Mouse (Mus musculus): ENCODE measurements around the gene 1700093K21Rik. TPM values are rescaled to one million over a fixed set of nuclear protein-coding genes. Genes with fewer than 3 reads are reported as not detected.
"Not testable (repeated sequence)": the region's sequence is repeated elsewhere in the genome, so short reads cannot be mapped to it uniquely, and the experiment has no call there.

The 1700093K21Rik gene
- polyA plus RNA-seq (2014; fragmentation: Nextera tagmentation; extraction: Ambion mirVana), result not detected in 2 replicates

- Histone ChIP-seq H3K9ac (ENCODE audit: low read length) (no peak within 1 kb of the TSS), H3K27ac (ENCODE audit: low read depth, low read length) (no peak within 1 kb of the TSS)
Observed at GRCm38 (mm10) chr11:23520473-23521205, at the start of gene 1700093K21Rik. Gene 1700093K21Rik, minus strand, starts transcription at chr11:23521155.

GRCm38 (mm10) chr11:23570130-23570529 is 49.2 kb upstream of the 1700093K21Rik start:
- H3K4me1 ChIP-seq (ENCODE audit: control insufficient read depth, insufficient read depth, low read length), result no peaks in the 10 kb centered on the region
- DNase-seq (ENCODE audit: low spot score, missing footprints), result no peak
- no peaks in the 10 kb centered on the region for H3K27me3 ChIP-seq (ENCODE audit: control insufficient read depth, insufficient read depth, low read length)
- H3K4me3 ChIP-seq (ENCODE audit: low read depth, low read length), result no peak overlapping the region
- 0 out of 2 replicates have a peak, but pooled peaks cover 3% of the 10 kb centered on the region for H3K36me3 ChIP-seq (ENCODE audit: control insufficient read depth, insufficient read depth, low read length)
- H3K4me2 ChIP-seq, result no peak overlapping the region
- H3K9ac ChIP-seq (ENCODE audit: low read length), result no peak overlapping the region
- ATAC-seq (ENCODE audit: low FRiP score), result no peak
- 91% methylated on average over 7 of the region's 7 CpGs for WGBS
- H3K27ac ChIP-seq (ENCODE audit: low read depth, low read length), result no peak overlapping the region
- H3K9me3 ChIP-seq (ENCODE audit: control insufficient read depth, low read length), result no peaks in the 10 kb centered on the region

More at GRCm38 (mm10) chr11:23520473-23521205, at the start of gene 1700093K21Rik:
- H3K9me3 ChIP-seq (ENCODE audit: control insufficient read depth, low read length), result no peaks in the 10 kb centered on the region
- no peak within 1 kb of the TSS for H3K4me3 ChIP-seq (ENCODE audit: low read depth, low read length)
- no peaks in the 10 kb centered on the region for H3K27me3 ChIP-seq (ENCODE audit: control insufficient read depth, insufficient read depth, low read length)
- H3K4me2 ChIP-seq, result no peak within 1 kb of the TSS
- no peak for DNase-seq (ENCODE audit: low spot score, missing footprints)
- no peak for ATAC-seq (ENCODE audit: low FRiP score)
- 32% methylated on average over 5 of the region's 5 CpGs for WGBS
- H3K4me1 ChIP-seq (ENCODE audit: control insufficient read depth, insufficient read depth, low read length), result no peaks in the 10 kb centered on the region
- H3K36me3 ChIP-seq (ENCODE audit: control insufficient read depth, insufficient read depth, low read length), result no peaks in the 10 kb centered on the region

GRCm38 (mm10) chr11:23565761-23566160 is 44.8 kb upstream of the 1700093K21Rik start:
- Histone ChIP-seq H3K9ac (ENCODE audit: low read length) (no peak overlapping the region), H3K9me3 (ENCODE audit: control insufficient read depth, low read length) (no peaks in the 10 kb centered on the region), H3K4me2 (no peak overlapping the region), H3K27me3 (ENCODE audit: control insufficient read depth, insufficient read depth, low read length) (no peaks in the 10 kb centered on the region), H3K4me1 (ENCODE audit: control insufficient read depth, insufficient read depth, low read length) (no peaks in the 10 kb centered on the region), H3K36me3 (ENCODE audit: control insufficient read depth, insufficient read depth, low read length) (0 out of 2 replicates have a peak, but pooled peaks cover 2% of the 10 kb centered on the region), H3K27ac (ENCODE audit: low read depth, low read length) (no peak overlapping the region), H3K4me3 (ENCODE audit: low read depth, low read length) (no peak overlapping the region)
- 54% methylated on average over 6 of the region's 6 CpGs for WGBS
- DNase-seq (ENCODE audit: low spot score, missing footprints) (peak; percentile 96), ATAC-seq (ENCODE audit: low FRiP score) (peak; percentile 68; the same call in 1 of the 2 replicates)

GRCm38 (mm10) chr11:23557039-23557630 is 36.2 kb upstream of the 1700093K21Rik start:
- 61% methylated on average over 6 of the region's 6 CpGs for WGBS
- Histone ChIP-seq H3K4me3 (ENCODE audit: low read depth, low read length) (no peak overlapping the region), H3K9ac (ENCODE audit: low read length) (no peak overlapping the region), H3K4me1 (ENCODE audit: control insufficient read depth, insufficient read depth, low read length) (no peaks in the 10 kb centered on the region), H3K27me3 (ENCODE audit: control insufficient read depth, insufficient read depth, low read length) (no peaks in the 10 kb centered on the region), H3K36me3 (ENCODE audit: control insufficient read depth, insufficient read depth, low read length) (no peaks in the 10 kb centered on the region), H3K9me3 (ENCODE audit: control insufficient read depth, low read length) (no peaks in the 10 kb centered on the region), H3K4me2 (no peak overlapping the region), H3K27ac (ENCODE audit: low read depth, low read length) (no peak overlapping the region)
- no peak for DNase-seq (ENCODE audit: low spot score, missing footprints)
- ATAC-seq (ENCODE audit: low FRiP score), result no peak

GRCm38 (mm10) chr11:23537446-23537845 is 16.5 kb upstream of the 1700093K21Rik start:
- no peak overlapping the region for H3K27ac ChIP-seq (ENCODE audit: low read depth, low read length)
- no peaks in the 10 kb centered on the region for H3K4me1 ChIP-seq (ENCODE audit: control insufficient read depth, insufficient read depth, low read length)
- H3K9me3 ChIP-seq (ENCODE audit: control insufficient read depth, low read length), result no peaks in the 10 kb centered on the region
- no peaks in the 10 kb centered on the region for H3K36me3 ChIP-seq (ENCODE audit: control insufficient read depth, insufficient read depth, low read length)
- WGBS, result 90% methylated on average over 2 of the region's 2 CpGs
- H3K9ac ChIP-seq (ENCODE audit: low read length), result no peak overlapping the region
- ATAC-seq (ENCODE audit: low FRiP score) (no peak), DNase-seq (ENCODE audit: low spot score, missing footprints) (no peak)
- no peak overlapping the region for H3K4me3 ChIP-seq (ENCODE audit: low read depth, low read length)
- H3K4me2 ChIP-seq, result no peak overlapping the region
- H3K27me3 ChIP-seq (ENCODE audit: control insufficient read depth, insufficient read depth, low read length), result no peaks in the 10 kb centered on the region

GRCm38 (mm10) chr11:23518981-23519380 is 2.0 kb downstream of the 1700093K21Rik start:
- no peaks in the 10 kb centered on the region for H3K9me3 ChIP-seq (ENCODE audit: control insufficient read depth, low read length)
- ATAC-seq (ENCODE audit: low FRiP score) (no peak), DNase-seq (ENCODE audit: low spot score, missing footprints) (peak; percentile 78)
- H3K9ac ChIP-seq (ENCODE audit: low read length), result no peak overlapping the region
- 79% methylated on average over 3 of the region's 3 CpGs for WGBS
- no peaks in the 10 kb centered on the region for H3K27me3 ChIP-seq (ENCODE audit: control insufficient read depth, insufficient read depth, low read length)
- H3K36me3 ChIP-seq (ENCODE audit: control insufficient read depth, insufficient read depth, low read length), result no peaks in the 10 kb centered on the region
- H3K4me3 ChIP-seq (ENCODE audit: low read depth, low read length), result no peak overlapping the region
- H3K4me1 ChIP-seq (ENCODE audit: control insufficient read depth, insufficient read depth, low read length), result no peaks in the 10 kb centered on the region
- H3K27ac ChIP-seq (ENCODE audit: low read depth, low read length), result no peak overlapping the region
- no peak overlapping the region for H3K4me2 ChIP-seq

- H3K27ac ChIP-seq (ENCODE audit: low read depth, low read length), result no peak overlapping the region
- H3K4me2 ChIP-seq, result no peak overlapping the region
- H3K36me3 ChIP-seq (ENCODE audit: control insufficient read depth, insufficient read depth, low read length), result no peaks in the 10 kb centered on the region
- H3K27me3 ChIP-seq (ENCODE audit: control insufficient read depth, insufficient read depth, low read length), result no peaks in the 10 kb centered on the region
- H3K4me1 ChIP-seq (ENCODE audit: control insufficient read depth, insufficient read depth, low read length), result 0 out of 2 replicates have a peak, but pooled peaks cover 2% of the 10 kb centered on the region
- DNase-seq (ENCODE audit: low spot score, missing footprints) (peak; percentile 64), ATAC-seq (ENCODE audit: low FRiP score) (no peak)
- H3K9ac ChIP-seq (ENCODE audit: low read length), result no peak overlapping the region
- 78% methylated on average over 2 of the region's 2 CpGs for WGBS
- H3K9me3 ChIP-seq (ENCODE audit: control insufficient read depth, low read length), result no peaks in the 10 kb centered on the region
- H3K4me3 ChIP-seq (ENCODE audit: low read depth, low read length), result no peak overlapping the region
Observed at GRCm38 (mm10) chr11:23515315-23515714, 5.6 kb downstream of the 1700093K21Rik start.

- not testable (repeated sequence) for H3K9ac ChIP-seq (ENCODE audit: low read length); DNase-seq (ENCODE audit: low spot score, missing footprints); H3K4me1 ChIP-seq (ENCODE audit: control insufficient read depth, insufficient read depth, low read length); H3K4me3 ChIP-seq (ENCODE audit: low read depth, low read length); H3K36me3 ChIP-seq (ENCODE audit: control insufficient read depth, insufficient read depth, low read length); H3K27ac ChIP-seq (ENCODE audit: low read depth, low read length); H3K27me3 ChIP-seq (ENCODE audit: control insufficient read depth, insufficient read depth, low read length); H3K4me2 ChIP-seq; ATAC-seq (ENCODE audit: low FRiP score); H3K9me3 ChIP-seq (ENCODE audit: control insufficient read depth, low read length)
- WGBS, result 80% methylated on average over 4 of the region's 4 CpGs
Observed at GRCm38 (mm10) chr11:23514785-23515184, 6.2 kb downstream of the 1700093K21Rik start.

GRCm38 (mm10) chr11:23504801-23505200 is 16.2 kb downstream of the 1700093K21Rik start:
- H3K9ac ChIP-seq (ENCODE audit: low read length); H3K9me3 ChIP-seq (ENCODE audit: control insufficient read depth, low read length); DNase-seq (ENCODE audit: low spot score, missing footprints); ATAC-seq (ENCODE audit: low FRiP score); H3K27ac ChIP-seq (ENCODE audit: low read depth, low read length); H3K27me3 ChIP-seq (ENCODE audit: control insufficient read depth, insufficient read depth, low read length); H3K36me3 ChIP-seq (ENCODE audit: control insufficient read depth, insufficient read depth, low read length); H3K4me1 ChIP-seq (ENCODE audit: control insufficient read depth, insufficient read depth, low read length); H3K4me3 ChIP-seq (ENCODE audit: low read depth, low read length); H3K4me2 ChIP-seq: not testable (repeated sequence)
- 93% methylated on average over 5 of the region's 5 CpGs for WGBS
